Mouse (Mus musculus): Measurements from ENCODE around the gene Slc12a9.

DNA sequence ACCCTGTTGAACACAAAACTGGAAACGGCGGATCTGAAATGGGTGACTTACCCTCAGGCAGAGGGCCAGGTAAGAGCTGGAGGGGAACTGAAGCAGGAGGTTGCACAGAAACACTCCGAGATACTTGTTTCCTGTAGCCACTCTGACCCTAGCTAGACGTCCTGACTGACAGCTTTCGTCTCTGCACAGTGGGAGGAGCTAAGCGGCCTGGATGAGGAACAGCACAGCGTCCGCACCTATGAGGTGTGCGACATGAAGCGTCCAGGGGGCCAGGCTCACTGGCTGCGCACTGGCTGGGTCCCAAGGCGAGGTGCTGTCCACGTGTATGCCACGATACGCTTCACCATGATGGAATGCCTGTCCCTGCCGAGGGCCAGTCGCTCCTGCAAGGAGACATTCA lies 20.7 kb upstream of the Slc12a9 start:
- TF ChIP-seq CTCF (conservative IDR thresholded peaks at IDR 0.05; ENCODE audit: insufficient read depth, insufficient read length, low read depth, low read length) (no peak), POLR2A (IDR thresholded peaks at IDR 0.05; ENCODE audit: low read depth, low read length) (no peak)
